Mouse (Mus musculus) cerebellum, adult 2 months (tissue): Measurements from ENCODE around the gene Gcnt3.

Source experiments
- CTCF ChIP-seq: fragments of 200-500 bp; IDR thresholded peaks from 2 replicates; pipeline ENCODE4 v1.5.1; 2011; ENCODE audit warnings: low read depth, mild to moderate bottlenecking, control low read depth, low read length, moderate library complexity, borderline replicate concordance; ENCODE audit not compliant: insufficient read depth
- POLR2A ChIP-seq: fragments of 200-500 bp; IDR thresholded peaks from 2 replicates; pipeline ENCODE4 v1.6.1; 2011; ENCODE audit warnings: low read length, control low read depth, borderline replicate concordance; ENCODE audit not compliant: insufficient read depth

- no peak for TF ChIP-seq CTCF
- no peak for TF ChIP-seq POLR2A
Observed at GRCm38 (mm10) chr9:70049416-70049783, 11.5 kb upstream of the Gcnt3 start.
